Mouse (Mus musculus): ENCODE data around the gene Trim31.

- TF ChIP-seq POLR2AphosphoS2 (IDR thresholded peaks at IDR 0.05; ENCODE audit: insufficient read length, low read depth) (no peak), TCF3 (IDR thresholded peaks at IDR 0.05; ENCODE audit: insufficient read length, low read depth) (no peak), POLR2A (IDR thresholded peaks at IDR 0.05; ENCODE audit: insufficient read length, low read depth) (no peak), TCF12 (IDR thresholded peaks at IDR 0.05; ENCODE audit: insufficient read depth, poor library complexity, severe bottlenecking) (no peak), SRF (IDR thresholded peaks at IDR 0.05; ENCODE audit: control insufficient read depth, insufficient read length, low read depth) (no peak), MAX (IDR thresholded peaks at IDR 0.05; ENCODE audit: low read depth) (no peak), MYOG (IDR thresholded peaks at IDR 0.05; ENCODE audit: control insufficient read depth in 1 of 3, insufficient read depth in 1 of 3, insufficient read length in 2 of 3, low read depth in 2 of 3) (no peak), E2F4 (IDR thresholded peaks at IDR 0.05; ENCODE audit: insufficient read depth) (no peak), USF1 (IDR thresholded peaks at IDR 0.05; ENCODE audit: low read depth) (no peak), REST (IDR thresholded peaks at IDR 0.05; ENCODE audit: insufficient read depth, insufficient read length) (no peak), MYOD1 (IDR thresholded peaks at IDR 0.05; ENCODE audit: control insufficient read depth in 1 of 3, insufficient read length in 2 of 3, low read depth in 2 of 3) (no peak), CEBPB (IDR thresholded peaks at IDR 0.05; ENCODE audit: insufficient read depth, poor library complexity, severe bottlenecking) (no peak)
Observed at GRCm38 (mm10) chr17:36897065-36897464, 853 bp upstream of the Trim31 start.

Data from myocyte (in vitro differentiated cells).